Mouse (Mus musculus): ENCODE measurements at regions not wholly inside any gene's neighbourhood (a gene's known extent, or its start where the extent isn't known, plus 50 kb on each side); places are given as distances from the start of the nearest gene placed in this dataset.

GRCm38 (mm10) chr7:70539121-70539642 lies 172.6 kb upstream of the Nr2f2 start:
- ATAC-seq (ENCODE audit: insufficient number of reproducible peaks, insufficient read depth, low FRiP score, low TSS enrichment, low read depth): no peak
- Histone ChIP-seq H3K4me2 (no peak overlapping the region), H3K9ac (no peak overlapping the region), H3K4me3 (no peak overlapping the region), H3K4me1 (no peaks in the 10 kb centered on the region), H3K9me3 (no peaks in the 10 kb centered on the region), H3K36me3 (no peaks in the 10 kb centered on the region), H3K27ac (no peak overlapping the region), H3K27me3 (no peaks in the 10 kb centered on the region)
- 43% methylated on average over 9 of the region's 9 CpGs for WGBS

- Histone ChIP-seq H3K27ac (no peak overlapping the region), H3K27me3 (no peaks in the 10 kb centered on the region), H3K9me3 (no peaks in the 10 kb centered on the region), H3K36me3 (no peaks in the 10 kb centered on the region), H3K4me2 (no peak overlapping the region), H3K9ac (no peak overlapping the region), H3K4me1 (no peaks in the 10 kb centered on the region), H3K4me3 (no peak overlapping the region)
- WGBS: 75% methylated on average over 6 of the region's 6 CpGs
- ATAC-seq (ENCODE audit: insufficient number of reproducible peaks, insufficient read depth, low FRiP score, low TSS enrichment, low read depth): no peak
These were observed 169.5 kb upstream of the Nr2f2 start for GRCm38 (mm10) chr7:70536046-70536445.

GRCm38 (mm10) chr7:70533552-70533951 lies 167.0 kb upstream of the Nr2f2 start:
- no peak overlapping the region for H3K4me3 ChIP-seq
- no peak overlapping the region for H3K27ac ChIP-seq
- 79% methylated on average over 1 of the region's 1 CpGs for WGBS
- H3K36me3 ChIP-seq: no peaks in the 10 kb centered on the region
- no peak for ATAC-seq (ENCODE audit: insufficient number of reproducible peaks, insufficient read depth, low FRiP score, low TSS enrichment, low read depth)
- H3K27me3 ChIP-seq: no peaks in the 10 kb centered on the region
- H3K9me3 ChIP-seq: peaks cover 3% of the 10 kb centered on the region; the same call in 1 of the 2 replicates
- no peak overlapping the region for H3K4me2 ChIP-seq
- H3K4me1 ChIP-seq: no peaks in the 10 kb centered on the region
- no peak overlapping the region for H3K9ac ChIP-seq

- no peaks in the 10 kb centered on the region for H3K36me3 ChIP-seq
- H3K4me2 ChIP-seq: no peak overlapping the region
- no peak overlapping the region for H3K27ac ChIP-seq
- H3K9me3 ChIP-seq: peaks cover 3% of the 10 kb centered on the region; the same call in 1 of the 2 replicates
- ATAC-seq (ENCODE audit: insufficient number of reproducible peaks, insufficient read depth, low FRiP score, low TSS enrichment, low read depth): no peak
- no peaks in the 10 kb centered on the region for H3K4me1 ChIP-seq
- no peaks in the 10 kb centered on the region for H3K27me3 ChIP-seq
- WGBS: 66% methylated on average over 4 of the region's 4 CpGs
- no peak overlapping the region for H3K4me3 ChIP-seq
- no peak overlapping the region for H3K9ac ChIP-seq
These were observed 161.4 kb upstream of the Nr2f2 start for GRCm38 (mm10) chr7:70527921-70528320.

- no peak overlapping the region for H3K4me2 ChIP-seq
- H3K9me3 ChIP-seq: peaks cover 3% of the 10 kb centered on the region; the same call in 1 of the 2 replicates
- no peak overlapping the region for H3K4me3 ChIP-seq
- WGBS: 86% methylated on average over 2 of the region's 2 CpGs
- no peaks in the 10 kb centered on the region for H3K27me3 ChIP-seq
- no peak overlapping the region for H3K9ac ChIP-seq
- H3K36me3 ChIP-seq: no peaks in the 10 kb centered on the region
- H3K4me1 ChIP-seq: no peaks in the 10 kb centered on the region
- no peak overlapping the region for H3K27ac ChIP-seq
- ATAC-seq (ENCODE audit: insufficient number of reproducible peaks, insufficient read depth, low FRiP score, low TSS enrichment, low read depth): no peak
These were observed 158.8 kb upstream of the Nr2f2 start for GRCm38 (mm10) chr7:70525372-70525771.

- H3K4me2 ChIP-seq: no peak overlapping the region
- 94% methylated on average over 9 of the region's 9 CpGs for WGBS
These were observed 158.2 kb upstream of the Nr2f2 start for GRCm38 (mm10) chr7:70524744-70525143.

GRCm38 (mm10) chr7:70524251-70524650 lies 157.7 kb upstream of the Nr2f2 start:
- H3K36me3 ChIP-seq: no peaks in the 10 kb centered on the region
- no peaks in the 10 kb centered on the region for H3K27me3 ChIP-seq
- no peak overlapping the region for H3K4me3 ChIP-seq
- WGBS: 96% methylated on average over 4 of the region's 4 CpGs
- no peaks in the 10 kb centered on the region for H3K4me1 ChIP-seq
- H3K4me2 ChIP-seq: no peak overlapping the region
- H3K27ac ChIP-seq: no peak overlapping the region
- no peak for ATAC-seq (ENCODE audit: insufficient number of reproducible peaks, insufficient read depth, low FRiP score, low TSS enrichment, low read depth)
- H3K9ac ChIP-seq: no peak overlapping the region
- peaks cover 3% of the 10 kb centered on the region; the same call in 1 of the 2 replicates for H3K9me3 ChIP-seq

More at GRCm38 (mm10) chr7:70524744-70525143, 158.2 kb upstream of the Nr2f2 start:
- ATAC-seq (ENCODE audit: insufficient number of reproducible peaks, insufficient read depth, low FRiP score, low TSS enrichment, low read depth): no peak
- Histone ChIP-seq H3K9me3 (peaks cover 3% of the 10 kb centered on the region; the same call in 1 of the 2 replicates), H3K36me3 (no peaks in the 10 kb centered on the region), H3K27me3 (no peaks in the 10 kb centered on the region), H3K4me3 (no peak overlapping the region), H3K27ac (no peak overlapping the region), H3K4me1 (no peaks in the 10 kb centered on the region), H3K9ac (no peak overlapping the region)

- H3K27ac ChIP-seq: no peak overlapping the region
- no peak overlapping the region for H3K9ac ChIP-seq
- no peaks in the 10 kb centered on the region for H3K36me3 ChIP-seq
- 65% methylated on average over 3 of the region's 3 CpGs for WGBS
- H3K4me2 ChIP-seq: no peak overlapping the region
- H3K4me3 ChIP-seq: no peak overlapping the region
- H3K9me3 ChIP-seq: no peaks in the 10 kb centered on the region
- no peak for ATAC-seq (ENCODE audit: insufficient number of reproducible peaks, insufficient read depth, low FRiP score, low TSS enrichment, low read depth)
- peaks cover 19% of the 10 kb centered on the region for H3K4me1 ChIP-seq
- H3K27me3 ChIP-seq: no peaks in the 10 kb centered on the region
These were observed 150.2 kb upstream of the Nr2f2 start for GRCm38 (mm10) chr7:70516741-70517140.

- Histone ChIP-seq H3K4me3 (no peak overlapping the region), H3K9ac (no peak overlapping the region), H3K36me3 (no peaks in the 10 kb centered on the region), H3K4me2 (peak overlapping the region; percentile 40), H3K27me3 (no peaks in the 10 kb centered on the region), H3K27ac (peak overlapping the region; percentile 51), H3K4me1 (peaks cover 19% of the 10 kb centered on the region), H3K9me3 (no peaks in the 10 kb centered on the region)
- no peak for ATAC-seq (ENCODE audit: insufficient number of reproducible peaks, insufficient read depth, low FRiP score, low TSS enrichment, low read depth)
- WGBS: 18% methylated on average over 8 of the region's 8 CpGs
These were observed 148.9 kb upstream of the Nr2f2 start for GRCm38 (mm10) chr7:70515341-70515851.

- H3K9me3 ChIP-seq: no peaks in the 10 kb centered on the region
- no peak for ATAC-seq (ENCODE audit: insufficient number of reproducible peaks, insufficient read depth, low FRiP score, low TSS enrichment, low read depth)
- WGBS: 1% methylated on average over 6 of the region's 6 CpGs
- no peak overlapping the region for H3K4me3 ChIP-seq
- H3K9ac ChIP-seq: no peak overlapping the region
- H3K27me3 ChIP-seq: no peaks in the 10 kb centered on the region
- H3K27ac ChIP-seq: peak overlapping the region; percentile 51
- H3K4me2 ChIP-seq: peak overlapping the region; percentile 40
- H3K4me1 ChIP-seq: peaks cover 19% of the 10 kb centered on the region
- H3K36me3 ChIP-seq: no peaks in the 10 kb centered on the region
These were observed 148.1 kb upstream of the Nr2f2 start for GRCm38 (mm10) chr7:70514666-70515065.

- Histone ChIP-seq H3K36me3 (no peaks in the 10 kb centered on the region), H3K9me3 (no peaks in the 10 kb centered on the region), H3K9ac (no peak overlapping the region), H3K4me3 (no peak overlapping the region), H3K4me2 (no peak overlapping the region), H3K4me1 (peaks cover 19% of the 10 kb centered on the region), H3K27me3 (no peaks in the 10 kb centered on the region), H3K27ac (no peak overlapping the region)
- no peak for ATAC-seq (ENCODE audit: insufficient number of reproducible peaks, insufficient read depth, low FRiP score, low TSS enrichment, low read depth)
- 78% methylated on average over 6 of the region's 6 CpGs for WGBS
These were observed 145.8 kb upstream of the Nr2f2 start for GRCm38 (mm10) chr7:70512354-70512753.

- H3K27ac ChIP-seq: no peak overlapping the region
- H3K4me3 ChIP-seq: no peak overlapping the region
- H3K4me1 ChIP-seq: peaks cover 9% of the 10 kb centered on the region
- H3K9ac ChIP-seq: no peak overlapping the region
- WGBS: 15% methylated on average over 7 of the region's 7 CpGs
- ATAC-seq (ENCODE audit: insufficient number of reproducible peaks, insufficient read depth, low FRiP score, low TSS enrichment, low read depth): no peak
- no peaks in the 10 kb centered on the region for H3K36me3 ChIP-seq
- no peak overlapping the region for H3K4me2 ChIP-seq
- 0 out of 2 replicates have a peak, but pooled peaks cover 6% of the 10 kb centered on the region for H3K27me3 ChIP-seq
- no peaks in the 10 kb centered on the region for H3K9me3 ChIP-seq
These were observed 139.2 kb upstream of the Nr2f2 start for GRCm38 (mm10) chr7:70505671-70506181.
